Mouse (Mus musculus) frontal cortex, adult (tissue): ENCODE measurements at regions not wholly inside any gene's neighbourhood (a gene's known extent, or its start where the extent isn't known, plus 50 kb on each side); places are given as distances from the start of the nearest gene placed in this dataset.

Source experiments
- ATAC-seq: cut with Nextera tagmentation; 2 replicates; pipeline ENCODE4 v1.9.2; 2017; ENCODE audit warnings: mild to moderate bottlenecking, moderate library complexity, mixed read lengths; ENCODE audit not compliant: low TSS enrichment

- ATAC-seq, result no peak
These were observed 145.9 kb upstream of the Thbs1 start for GRCm38 (mm10) chr2:117965758-117966157.

- ATAC-seq, result no peak
These were observed 142.9 kb upstream of the Thbs1 start for GRCm38 (mm10) chr2:117968731-117969130.

DNA sequence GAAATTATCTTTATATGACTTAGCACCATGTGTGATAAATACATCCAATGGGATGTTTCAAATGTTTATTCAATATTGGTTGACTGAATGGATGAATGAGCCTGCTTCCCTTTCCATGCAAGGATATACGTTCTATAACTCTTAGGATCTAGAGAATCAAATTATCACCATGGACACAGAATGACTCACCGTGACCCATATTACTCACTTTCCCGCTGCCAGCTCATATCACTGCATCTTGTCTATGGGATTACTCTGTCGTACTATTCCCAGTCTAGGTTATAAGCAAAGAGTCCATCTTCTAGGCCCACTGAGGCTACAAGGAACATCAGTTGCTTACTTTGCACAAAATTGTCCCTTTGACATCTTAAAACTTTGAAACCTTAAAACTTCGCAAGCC is 141.0 kb upstream of the Thbs1 start:
- no peak for ATAC-seq

DNA sequence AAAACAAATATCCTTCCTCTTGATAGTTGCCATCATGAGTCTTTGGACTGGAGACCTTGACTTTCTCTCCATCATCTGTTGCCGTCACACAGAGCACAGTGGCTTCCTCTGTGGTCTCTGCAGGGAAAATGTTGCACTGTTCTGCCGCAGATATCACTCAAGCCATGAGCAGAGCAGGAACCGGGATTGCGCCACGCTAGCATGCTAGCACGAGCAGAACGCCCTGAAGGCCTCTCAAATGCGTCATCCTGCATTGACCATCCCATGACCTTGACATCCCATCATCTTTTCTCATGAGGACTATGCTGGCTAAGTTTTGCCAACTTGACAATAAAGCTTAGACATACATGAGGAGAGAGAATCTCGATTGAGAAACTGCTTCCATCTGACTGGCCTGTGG is 134.6 kb upstream of the Thbs1 start:
- ATAC-seq, result no peak

DNA sequence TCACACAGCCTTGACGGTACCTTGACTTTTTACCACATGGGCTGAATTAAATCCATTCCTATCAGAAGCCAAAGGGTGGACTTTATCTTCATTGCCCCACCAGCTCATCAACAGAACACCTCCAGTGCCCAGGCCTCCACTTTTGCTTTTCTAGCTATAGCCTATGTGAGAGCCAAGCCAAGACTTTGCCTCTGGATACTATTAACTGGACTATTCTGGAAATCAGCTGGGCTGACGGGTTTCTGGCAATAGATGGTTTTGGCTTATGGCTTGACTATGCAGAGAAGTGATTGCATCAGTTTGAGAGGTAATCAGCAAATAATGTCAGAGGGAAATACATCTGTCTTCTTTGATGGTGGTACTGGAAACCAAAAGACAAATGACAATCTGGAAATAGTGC is 130.8 kb upstream of the Thbs1 start:
- ATAC-seq, result no peak

DNA sequence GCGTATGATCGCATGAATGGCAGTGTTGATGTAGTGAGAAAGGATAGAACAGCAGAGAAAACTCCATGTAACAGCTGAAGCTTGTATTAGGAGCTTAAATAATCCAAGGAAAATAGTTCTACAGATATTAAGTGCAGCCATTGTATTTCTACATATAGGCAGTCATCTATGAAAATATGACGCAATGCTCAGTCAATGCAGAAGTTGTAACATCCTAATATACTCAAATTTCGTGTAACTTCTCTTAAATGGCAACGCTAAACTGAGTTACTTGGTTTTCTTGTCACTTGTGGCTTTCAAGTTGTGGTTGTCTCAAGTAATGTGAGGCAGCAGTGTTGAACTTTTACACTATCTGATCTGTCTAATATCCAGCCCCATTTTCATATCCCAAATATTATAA is 127.1 kb upstream of the Thbs1 start:
- ATAC-seq, result no peak

DNA sequence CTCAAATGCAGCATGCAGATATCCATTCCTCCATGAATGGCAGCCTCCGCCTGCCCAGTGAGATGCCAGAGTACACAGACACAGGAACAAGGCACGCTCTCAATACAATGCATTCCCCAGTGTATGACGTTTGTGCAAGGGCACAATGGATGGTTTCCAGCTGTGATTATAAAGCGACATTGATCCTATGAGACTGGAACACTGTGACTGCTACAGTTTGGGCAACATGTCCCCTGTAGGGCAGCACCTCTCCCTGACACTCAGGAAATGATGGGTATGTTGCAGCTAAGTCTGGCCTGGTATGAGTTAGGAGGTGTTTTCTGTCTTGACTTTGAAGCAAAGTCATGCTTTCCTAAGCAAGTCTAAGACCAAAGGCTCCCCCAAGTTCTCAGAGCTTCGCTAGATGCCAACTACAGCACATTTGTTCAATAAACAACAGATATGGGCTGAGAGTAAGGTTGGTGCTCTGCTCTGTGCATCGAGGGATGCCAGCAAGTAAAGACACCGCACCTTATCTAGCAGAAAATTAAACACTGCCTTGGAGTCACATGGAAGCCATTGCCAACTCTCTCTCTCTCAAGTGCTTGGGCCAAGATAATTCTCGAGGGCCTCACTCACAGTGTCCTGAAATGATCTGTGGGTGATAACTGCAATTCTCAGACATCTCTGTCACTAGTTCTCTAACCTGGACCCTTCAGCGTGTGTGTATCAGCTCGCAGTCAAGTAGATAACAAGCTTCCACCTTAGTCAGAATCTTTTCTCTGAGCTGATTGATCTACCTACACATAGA is 124.1 kb upstream of the Thbs1 start:
- no peak for ATAC-seq

DNA sequence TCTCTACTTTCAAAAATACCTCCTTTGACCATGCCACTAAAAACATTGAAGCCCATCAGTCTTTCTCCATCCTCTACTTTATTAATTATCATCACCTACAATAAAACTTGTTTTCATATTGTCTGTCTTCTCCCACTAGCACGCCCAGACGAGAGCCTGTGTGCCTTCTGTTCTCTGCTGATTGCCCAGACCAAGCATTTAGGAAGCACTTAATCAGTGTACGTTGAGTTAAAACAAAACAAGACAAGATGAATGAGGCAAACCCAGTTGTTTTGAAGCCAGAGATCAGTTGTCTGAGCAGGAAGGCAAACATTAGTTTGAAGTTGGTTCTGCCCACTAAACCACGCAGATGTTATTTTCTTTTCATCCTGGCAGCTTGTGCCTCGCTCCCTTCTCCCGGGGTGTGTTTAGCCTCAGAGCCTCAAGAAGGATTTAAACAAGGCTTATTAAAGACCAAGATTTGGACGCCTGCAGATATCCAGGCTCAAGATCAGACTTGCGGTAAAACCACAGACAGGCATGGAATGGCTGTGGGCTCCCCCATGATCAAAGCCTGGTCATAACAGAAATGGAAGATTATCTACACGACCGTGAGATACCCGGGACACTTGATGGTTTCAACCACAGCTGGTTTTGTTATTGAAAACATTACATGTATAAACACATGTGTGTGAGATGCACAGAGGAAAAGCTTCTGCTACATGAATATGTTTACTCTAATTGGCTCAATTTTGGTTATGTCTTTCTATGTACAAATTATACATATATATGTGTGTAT is 123.1 kb upstream of the Thbs1 start:
- ATAC-seq, result no peak

DNA sequence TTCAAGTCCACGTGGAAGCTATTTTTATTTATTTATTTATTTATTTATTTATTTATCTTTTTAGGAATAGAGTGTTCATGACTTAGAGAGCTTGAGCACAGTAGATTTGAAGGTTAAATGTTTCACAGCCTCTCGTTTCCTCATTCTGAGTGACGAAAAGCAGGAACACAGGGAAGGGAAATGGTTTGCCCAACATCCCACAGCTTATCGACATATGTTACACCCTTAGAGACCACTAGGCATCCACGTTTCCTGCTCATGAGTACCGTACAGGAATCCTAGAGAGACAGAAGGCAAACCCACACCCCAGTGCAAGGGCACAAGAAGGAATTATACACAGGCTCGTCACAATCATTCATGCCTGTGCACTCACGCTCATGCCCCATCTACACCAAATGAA is 122.5 kb upstream of the Thbs1 start:
- no peak for ATAC-seq

DNA sequence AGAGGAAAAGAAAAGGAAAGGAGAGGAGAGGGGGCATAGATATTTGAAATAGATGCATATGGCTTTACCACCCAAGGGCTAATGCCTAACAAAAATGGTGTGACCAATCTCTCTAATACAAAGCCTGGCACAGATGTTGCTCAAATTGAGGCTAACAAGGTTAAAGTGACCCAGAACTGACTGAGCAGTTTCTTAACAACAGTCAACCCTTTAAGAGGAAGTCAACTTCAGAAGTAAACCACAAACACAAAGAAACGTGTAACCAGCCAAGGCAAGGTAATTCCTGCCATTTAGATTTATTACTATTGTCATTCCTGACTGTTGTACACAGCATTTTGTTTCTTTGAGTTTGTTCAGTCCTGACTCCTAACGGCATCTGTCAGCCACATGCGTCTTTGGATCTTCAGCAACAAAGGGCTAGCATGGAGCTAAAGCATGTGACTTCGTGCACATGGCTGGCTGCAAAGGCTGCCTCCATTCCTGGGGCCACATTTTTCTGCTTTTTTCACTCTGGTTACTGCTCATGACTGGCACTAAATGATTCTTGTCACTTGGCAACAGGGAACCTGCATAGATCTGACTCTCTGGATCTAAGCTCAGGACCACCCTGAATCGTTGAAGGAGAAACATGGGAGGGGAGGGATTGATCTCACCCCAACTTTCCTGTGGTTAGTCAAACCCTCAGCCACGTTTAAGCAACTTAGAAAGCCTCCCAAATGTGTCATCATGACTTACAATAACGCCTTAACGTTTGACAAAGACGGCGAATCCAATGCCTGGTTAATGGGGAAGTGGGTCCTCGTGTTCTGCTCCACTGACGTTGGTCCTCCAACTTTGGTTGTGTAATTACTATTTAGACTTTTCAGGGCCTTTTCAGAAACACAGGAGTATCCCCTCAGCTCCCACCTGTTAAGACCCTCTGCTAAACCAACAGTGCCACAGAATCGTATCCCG is 115.3 kb upstream of the Thbs1 start:
- ATAC-seq, result no peak

DNA sequence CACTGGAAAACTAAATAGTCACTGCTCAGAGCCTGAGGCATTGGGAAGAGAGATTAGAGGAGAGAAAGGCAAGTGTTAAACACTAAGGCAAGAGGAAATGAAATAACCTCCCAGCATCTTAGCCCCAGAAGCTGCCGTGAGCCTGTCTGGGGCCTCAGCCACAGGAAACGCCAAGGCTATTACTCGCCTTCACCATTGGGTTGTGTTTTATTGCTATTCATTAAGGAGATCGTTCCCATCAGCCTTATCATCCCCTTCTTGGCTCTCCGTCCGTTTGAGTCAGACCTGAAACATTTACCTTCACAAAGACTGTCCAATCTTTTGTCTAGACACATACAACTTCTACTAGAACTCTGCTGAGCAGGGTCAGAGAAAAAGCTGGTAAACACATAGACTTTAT is 112.0 kb upstream of the Thbs1 start:
- no peak for ATAC-seq

DNA sequence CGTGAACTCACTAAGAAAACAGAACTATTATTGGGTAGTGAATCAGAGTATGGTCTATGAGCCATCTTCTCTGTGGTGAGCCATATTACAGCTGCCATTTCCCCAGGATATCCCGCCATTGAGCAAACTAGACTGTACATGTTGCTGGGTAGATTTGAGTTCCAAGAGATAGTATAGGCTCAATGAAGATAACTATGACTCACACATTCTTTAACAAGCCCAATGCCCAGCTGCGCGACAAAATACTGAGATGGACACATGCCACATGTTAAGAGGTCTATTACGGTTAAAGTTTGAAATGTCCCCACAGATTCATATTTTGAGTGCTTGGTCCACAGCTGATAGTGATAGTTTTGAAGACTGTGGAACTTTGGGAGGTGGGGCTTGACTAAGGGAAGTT is 107.5 kb upstream of the Thbs1 start:
- no peak for ATAC-seq

- no peak; the same call in 1 of the 2 replicates for ATAC-seq
These were observed 103.9 kb upstream of the Thbs1 start for GRCm38 (mm10) chr2:118007539-118008427.

GRCm38 (mm10) chr2:118011679-118012078 is 100.0 kb upstream of the Thbs1 start:
- ATAC-seq, result no peak

DNA sequence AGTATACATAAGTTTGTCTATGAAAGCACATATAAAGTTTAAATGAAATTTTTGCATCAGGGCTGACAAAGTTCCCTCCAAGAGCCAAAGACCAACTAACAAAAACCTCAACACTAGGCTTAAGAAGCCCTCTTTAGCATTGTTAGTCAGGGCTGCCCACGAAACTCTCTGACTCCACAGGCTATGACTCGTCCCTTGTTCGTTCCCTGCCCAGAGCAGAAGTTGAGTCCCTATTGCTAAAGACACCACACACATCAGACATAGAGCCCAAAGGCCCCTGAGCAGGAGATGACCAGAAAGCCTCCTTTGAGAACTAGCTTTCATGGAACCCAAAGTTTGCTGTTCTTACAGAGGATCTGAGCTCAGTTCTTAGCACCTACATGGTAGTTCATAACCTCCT is 99.5 kb upstream of the Thbs1 start:
- no peak for ATAC-seq

DNA sequence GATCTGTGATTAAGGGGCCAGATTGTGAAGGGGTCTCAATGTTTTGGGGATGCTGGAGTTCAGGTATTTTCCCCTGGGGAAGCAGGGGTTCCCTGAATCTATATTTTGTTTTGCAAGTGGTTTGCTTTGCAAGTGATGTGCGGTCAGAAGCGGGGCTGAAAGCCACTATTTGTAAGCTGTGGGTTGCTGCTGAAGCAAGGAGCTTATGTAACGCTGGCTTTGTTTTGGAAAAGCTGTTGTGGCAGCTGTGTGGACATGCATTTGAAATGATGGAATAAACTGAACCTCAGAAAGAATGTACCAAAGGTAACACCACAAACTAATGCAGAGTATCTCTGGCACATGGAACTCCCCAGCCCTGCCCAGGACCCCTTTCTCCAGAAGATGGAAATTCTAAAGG is 98.5 kb upstream of the Thbs1 start:
- peak; percentile 59; the same call in 1 of the 2 replicates for ATAC-seq

DNA sequence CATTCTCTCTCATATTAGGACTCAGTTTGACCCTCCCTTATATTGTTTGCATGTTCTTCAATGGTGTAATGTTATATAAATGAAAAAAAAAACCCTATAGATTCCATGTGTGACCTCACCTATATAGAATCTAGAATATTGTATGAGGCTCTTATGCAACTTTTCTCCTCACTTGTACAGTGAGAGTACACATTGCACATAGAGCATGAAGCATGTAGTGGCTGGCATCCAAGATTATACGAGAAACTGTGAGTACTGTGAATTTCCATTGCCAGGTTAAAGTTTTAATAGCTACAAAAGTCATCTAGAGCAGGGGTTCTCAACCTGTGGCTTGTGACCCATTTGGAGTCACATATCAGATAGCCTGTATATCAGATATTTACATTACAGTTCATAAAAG is 96.5 kb upstream of the Thbs1 start:
- ATAC-seq, result no peak

- no peak for ATAC-seq
These were observed 85.6 kb upstream of the Thbs1 start for GRCm38 (mm10) chr2:118025829-118026735.

GRCm38 (mm10) chr2:118028881-118029280 is 82.8 kb upstream of the Thbs1 start:
- no peak for ATAC-seq

DNA sequence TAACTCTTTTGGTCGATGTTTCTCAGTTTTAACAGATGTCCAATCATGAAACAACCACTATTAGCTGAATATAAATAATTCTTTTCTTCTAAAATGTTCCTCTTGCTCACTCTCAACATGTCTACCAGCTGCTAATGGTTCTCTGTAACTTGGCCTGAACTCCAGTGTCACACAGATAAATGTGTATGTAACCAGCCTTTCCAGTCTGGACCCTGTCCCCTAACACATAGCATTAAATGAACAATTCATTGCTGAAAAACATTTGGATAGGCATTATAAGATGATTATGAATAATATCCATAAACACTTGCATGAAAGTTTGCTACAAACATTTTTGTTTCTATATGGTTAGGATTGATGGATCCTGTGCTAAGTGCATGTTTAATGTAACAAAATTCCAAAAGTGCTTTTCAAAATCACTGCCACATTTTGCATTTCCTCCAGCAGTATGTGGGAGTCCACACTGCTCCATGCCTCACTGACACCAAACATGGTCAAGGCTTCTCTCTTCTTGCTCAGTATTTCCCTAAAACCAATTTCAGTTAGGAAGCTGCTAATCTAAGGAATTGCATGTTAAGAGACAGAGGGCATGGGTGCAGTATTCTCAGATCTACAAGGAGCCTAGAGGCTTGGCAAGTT is 82.1 kb upstream of the Thbs1 start:
- no peak for ATAC-seq
